Mouse (Mus musculus) CH12.LX (cell line): ENCODE data around the gene Psmc1.

Experiments used
- CTCF ChIP-seq, 2 experiments: IDR thresholded peaks in 1 of 2; conservative IDR thresholded peaks in 1 of 2; 2 replicates each; pipeline ENCODE4 v1.5.1; 2011 to 2012; ENCODE audit warnings: low read depth in 2 of 2, low read length in 2 of 2, improper control_type of control experiment in 1 of 2, inconsistent platforms in 1 of 2, mild to moderate bottlenecking in 1 of 2, moderate library complexity in 1 of 2
- MAZ ChIP-seq: IDR thresholded peaks from 2 replicates; pipeline ENCODE4 v1.6.1; 2012; ENCODE audit warnings: low read depth, mild to moderate bottlenecking, inconsistent platforms, low read length, improper control_type of control experiment, moderate library complexity
- NELFE ChIP-seq: IDR thresholded peaks from 2 replicates; pipeline ENCODE4 v1.6.1; 2011; ENCODE audit warnings: low read depth, low read length, improper control_type of control experiment
- POLR2A ChIP-seq: IDR thresholded peaks from 2 replicates; pipeline ENCODE4 v1.6.1; 2011; ENCODE audit warnings: low read depth, mild to moderate bottlenecking, improper control_type of control experiment, low read length
- POLR2AphosphoS2 ChIP-seq: IDR thresholded peaks from 2 replicates; pipeline ENCODE4 v1.6.1; 2011; ENCODE audit warnings: low read depth, low read length, improper control_type of control experiment
- RCOR1 ChIP-seq: conservative IDR thresholded peaks from 2 replicates; pipeline ENCODE4 v1.6.1; 2012; ENCODE audit warnings: low read depth, mild to moderate bottlenecking, inconsistent platforms, low read length, improper control_type of control experiment
- SIN3A ChIP-seq: IDR thresholded peaks from 2 replicates; pipeline ENCODE4 v1.6.1; 2012; ENCODE audit warnings: low read length, improper control_type of control experiment, inconsistent platforms
- SMC3 ChIP-seq: IDR thresholded peaks from 2 replicates; pipeline ENCODE4 v1.6.1; 2011; ENCODE audit warnings: low read depth, low read length, improper control_type of control experiment
- TBP ChIP-seq: conservative IDR thresholded peaks from 2 replicates; pipeline ENCODE4 v1.6.1; 2011; ENCODE audit warnings: low read depth, low read length, improper control_type of control experiment
- USF1 ChIP-seq: IDR thresholded peaks from 2 replicates; pipeline ENCODE4 v1.6.1; 2014; ENCODE audit warnings: low read depth, mild to moderate bottlenecking, inconsistent platforms, low read length, improper control_type of control experiment

- no peak for TF ChIP-seq USF1
- no peak for TF ChIP-seq CTCF (conservative IDR thresholded peaks at IDR 0.05 in 1 of 2, IDR thresholded peaks at IDR 0.05 in 1 of 2; ENCODE audit: low read depth in 2 of 2, low read length in 2 of 2)
- TF ChIP-seq POLR2AphosphoS2: no peak
- no peak for TF ChIP-seq TBP
- TF ChIP-seq NELFE: no peak
- TF ChIP-seq SIN3A: no peak
- no peak for TF ChIP-seq POLR2A
- TF ChIP-seq RCOR1: no peak
- TF ChIP-seq SMC3: no peak
- no peak for TF ChIP-seq MAZ
These were observed 13.5 kb downstream of the Psmc1 start for GRCm38 (mm10) chr12:100123476-100123875.
